Mouse (Mus musculus): ENCODE measurements at regions not wholly inside any gene's neighbourhood (a gene's known extent, or its start where the extent isn't known, plus 50 kb on each side); places are given as distances from the start of the nearest gene placed in this dataset.

DNA sequence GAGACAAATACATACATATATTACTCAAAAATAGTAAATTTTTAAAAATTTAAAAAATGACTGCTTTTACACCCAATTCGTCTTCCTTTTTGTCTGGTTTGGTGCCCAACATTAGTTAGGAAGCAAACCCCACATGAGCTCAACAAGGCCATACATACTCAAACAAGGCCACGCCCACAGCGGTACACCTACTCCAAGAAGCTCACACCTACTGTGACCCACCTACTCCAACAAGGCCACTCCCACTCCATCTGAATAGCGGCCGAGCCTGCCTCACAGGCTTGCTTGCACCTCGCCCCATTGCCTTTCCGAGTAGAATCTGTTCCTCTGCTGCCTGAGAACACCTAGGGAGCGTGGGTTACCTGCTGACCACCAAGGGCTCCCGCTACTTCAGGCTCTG lies 66.4 kb upstream of the Unc5a start:
- WGBS: 47% methylated on average over 9 of the region's 9 CpGs
- no peaks in the 10 kb centered on the region for H3K4me1 ChIP-seq (ENCODE audit: control insufficient read depth, insufficient read depth, low read length)

DNA sequence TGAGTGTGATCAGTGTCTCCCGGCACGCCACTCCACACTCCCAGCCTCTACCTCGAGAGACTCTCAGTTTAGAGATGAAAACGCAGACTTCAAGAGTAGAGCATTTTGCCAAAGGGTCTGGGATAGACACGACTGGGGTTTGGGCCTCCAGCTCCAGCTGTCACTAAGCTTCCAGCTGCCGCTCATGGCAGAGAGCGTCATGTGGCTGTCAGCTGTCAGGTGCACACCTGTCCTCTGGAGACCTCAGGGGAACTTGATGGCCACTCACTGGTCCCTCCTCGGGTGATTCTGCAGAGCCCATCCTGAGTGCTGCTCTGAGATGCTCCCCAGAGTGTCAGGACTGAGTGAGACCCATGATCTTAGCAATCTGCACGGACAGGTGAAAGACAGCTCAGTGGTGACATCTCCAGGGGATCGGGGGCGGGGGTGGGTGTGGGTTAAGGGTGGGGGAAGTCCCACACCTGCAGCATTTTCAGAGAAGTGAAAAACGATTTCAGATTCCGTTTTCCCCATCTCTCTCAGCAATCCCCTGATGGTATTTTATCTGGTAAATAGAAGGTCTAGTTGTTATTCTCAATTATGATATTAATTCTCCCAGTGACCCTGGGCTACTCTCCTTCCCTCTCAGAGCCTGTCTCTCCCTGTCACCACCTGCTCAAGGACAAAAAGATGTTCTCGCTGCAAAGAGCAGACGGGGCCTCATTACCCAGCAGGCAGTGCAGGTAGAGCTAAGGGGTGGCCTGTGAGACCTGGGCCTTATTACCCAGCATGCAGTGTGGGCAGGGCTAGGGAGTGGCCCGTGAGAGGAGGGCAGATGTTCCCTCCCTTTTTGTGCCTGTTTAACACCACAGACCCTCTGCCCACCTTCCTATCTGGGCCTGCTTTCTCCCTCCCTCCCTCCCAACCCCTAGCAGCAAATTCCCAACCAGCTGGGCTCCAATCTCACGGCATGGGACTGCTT lies 65.2 kb upstream of the Unc5a start:
- Histone ChIP-seq H3K4me1 (ENCODE audit: control insufficient read depth, insufficient read depth, low read length) (no peaks in the 10 kb centered on the region), H3K79me2 (replicated peaks; ENCODE audit: control insufficient read depth, insufficient read depth, low read length) (no peaks in the 10 kb centered on the region), H3K27me3 (ENCODE audit: control insufficient read depth, insufficient read depth, low read length) (no peaks in the 10 kb centered on the region), H3K4me3 (no peak overlapping the region), H3K27ac (no peak overlapping the region), H3K36me3 (ENCODE audit: control insufficient read depth, insufficient read depth, low read length) (no peaks in the 10 kb centered on the region), H3K9ac (ENCODE audit: low read depth, low read length) (no peak overlapping the region)
- TF ChIP-seq POLR2A (IDR thresholded peaks at IDR 0.05; ENCODE audit: insufficient read depth, low read depth, low read length) (no peak), CTCF (IDR thresholded peaks at IDR 0.05) (no peak), EP300 (IDR thresholded peaks at IDR 0.05; ENCODE audit: insufficient read depth, low read depth, low read length) (no peak)
- intact Hi-C loops (cut with DNase I): no loop called here
- no peak for DNase-seq
- 49% methylated on average over 17 of the region's 17 CpGs for WGBS

More for the DNA sequence above, 66.4 kb upstream of the Unc5a start:
- Histone ChIP-seq H3K27ac (no peak overlapping the region), H3K79me2 (replicated peaks; ENCODE audit: control insufficient read depth, insufficient read depth, low read length) (no peaks in the 10 kb centered on the region), H3K27me3 (ENCODE audit: control insufficient read depth, insufficient read depth, low read length) (no peaks in the 10 kb centered on the region), H3K4me3 (no peak overlapping the region), H3K36me3 (ENCODE audit: control insufficient read depth, insufficient read depth, low read length) (no peaks in the 10 kb centered on the region), H3K9ac (ENCODE audit: low read depth, low read length) (no peak overlapping the region)
- TF ChIP-seq EP300 (IDR thresholded peaks at IDR 0.05; ENCODE audit: insufficient read depth, low read depth, low read length) (no peak), CTCF (IDR thresholded peaks at IDR 0.05) (no peak), POLR2A (IDR thresholded peaks at IDR 0.05; ENCODE audit: insufficient read depth, low read depth, low read length) (no peak)
- intact Hi-C loops (cut with DNase I): no loop called here
- DNase-seq: no peak

DNA sequence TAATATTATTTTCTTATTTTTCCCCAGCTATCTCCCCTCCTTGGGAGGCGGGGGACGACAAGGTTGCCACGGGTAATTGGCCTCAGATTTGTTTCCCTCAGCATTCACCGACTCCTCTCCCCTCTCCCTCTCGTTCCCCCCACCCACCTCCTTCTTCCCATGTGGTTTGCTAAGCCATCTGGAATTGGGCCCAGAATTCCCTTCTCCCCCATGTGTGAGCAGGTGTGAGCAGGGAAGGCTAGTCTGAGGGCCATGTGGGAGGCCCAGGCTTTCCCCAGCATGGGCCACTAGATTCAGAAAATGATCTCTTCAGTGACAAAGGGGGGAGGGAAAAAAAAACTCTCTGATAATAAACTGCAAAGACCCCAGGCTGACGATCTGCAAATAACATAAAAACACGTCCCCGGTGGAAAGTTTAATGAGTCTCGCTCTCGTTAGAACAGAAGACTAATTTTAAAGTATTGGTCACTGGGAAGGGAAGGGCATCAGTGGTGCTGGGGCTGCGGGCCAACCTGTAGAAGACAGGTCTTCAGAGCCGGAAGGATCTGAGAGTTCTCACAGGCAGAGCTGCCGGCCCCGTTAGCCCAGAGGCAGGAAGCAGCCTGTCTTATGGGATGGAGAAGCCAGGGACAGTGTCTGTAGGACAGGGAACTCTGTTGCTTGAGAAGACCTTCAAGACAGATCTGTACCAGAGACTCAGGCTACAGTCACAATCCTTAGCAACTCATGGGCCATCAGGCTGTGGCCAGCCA lies 64.3 kb upstream of the Unc5a start:
- H3K9ac ChIP-seq (ENCODE audit: low read depth, low read length): no peak overlapping the region
- no peaks in the 10 kb centered on the region for H3K36me3 ChIP-seq (ENCODE audit: control insufficient read depth, insufficient read depth, low read length)
- intact Hi-C loops (cut with DNase I): no loop called here
- H3K4me1 ChIP-seq (ENCODE audit: control insufficient read depth, insufficient read depth, low read length): no peaks in the 10 kb centered on the region
- no peak overlapping the region for H3K4me3 ChIP-seq
- no peak for DNase-seq
- H3K27ac ChIP-seq: no peak overlapping the region
- TF ChIP-seq EP300 (IDR thresholded peaks at IDR 0.05; ENCODE audit: insufficient read depth, low read depth, low read length): no peak
- TF ChIP-seq POLR2A (IDR thresholded peaks at IDR 0.05; ENCODE audit: insufficient read depth, low read depth, low read length): no peak
- TF ChIP-seq CTCF (IDR thresholded peaks at IDR 0.05): no peak
- no peaks in the 10 kb centered on the region for H3K27me3 ChIP-seq (ENCODE audit: control insufficient read depth, insufficient read depth, low read length)
- H3K79me2 ChIP-seq (replicated peaks; ENCODE audit: control insufficient read depth, insufficient read depth, low read length): no peaks in the 10 kb centered on the region
- WGBS: 53% methylated on average over 14 of the region's 14 CpGs

- H3K27me3 ChIP-seq (ENCODE audit: control insufficient read depth, insufficient read depth, low read length): no peaks in the 10 kb centered on the region
- no peaks in the 10 kb centered on the region for H3K79me2 ChIP-seq (replicated peaks; ENCODE audit: control insufficient read depth, insufficient read depth, low read length)
- H3K4me3 ChIP-seq: no peak overlapping the region
- intact Hi-C loops (cut with DNase I): no loop called here
- H3K4me1 ChIP-seq (ENCODE audit: control insufficient read depth, insufficient read depth, low read length): no peaks in the 10 kb centered on the region
- H3K27ac ChIP-seq: no peak overlapping the region
- DNase-seq: no peak
- no peaks in the 10 kb centered on the region for H3K36me3 ChIP-seq (ENCODE audit: control insufficient read depth, insufficient read depth, low read length)
- TF ChIP-seq POLR2A (IDR thresholded peaks at IDR 0.05; ENCODE audit: insufficient read depth, low read depth, low read length) (no peak), EP300 (IDR thresholded peaks at IDR 0.05; ENCODE audit: insufficient read depth, low read depth, low read length) (no peak), CTCF (IDR thresholded peaks at IDR 0.05) (no peak)
- H3K9ac ChIP-seq (ENCODE audit: low read depth, low read length): no peak overlapping the region
- WGBS: 9% methylated on average over 18 of the region's 18 CpGs
These were observed 61.8 kb upstream of the Unc5a start for GRCm38 (mm10) chr13:54887366-54887921.

DNA sequence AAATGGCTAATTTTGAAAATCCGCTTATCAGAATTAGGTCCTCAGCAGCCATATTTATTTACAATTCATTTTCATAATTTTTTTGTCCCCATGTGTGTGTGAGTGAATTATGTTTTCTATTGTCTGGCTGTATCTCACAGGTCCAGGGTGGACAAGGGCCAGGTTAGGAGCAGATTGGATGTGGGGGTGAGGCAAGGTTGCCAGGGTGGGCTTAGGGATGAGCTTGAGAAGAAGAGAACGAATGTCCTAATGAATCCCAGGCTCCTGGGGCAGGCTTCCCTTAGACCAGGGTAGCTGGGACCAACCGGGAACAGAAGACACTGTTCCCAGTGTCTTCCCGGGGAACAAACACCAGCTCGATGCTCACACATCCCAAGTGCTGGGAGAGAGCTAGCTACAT lies 61.2 kb upstream of the Unc5a start:
- Histone ChIP-seq H3K4me1 (ENCODE audit: control insufficient read depth, insufficient read depth, low read length) (no peaks in the 10 kb centered on the region), H3K79me2 (replicated peaks; ENCODE audit: control insufficient read depth, insufficient read depth, low read length) (no peaks in the 10 kb centered on the region), H3K27me3 (ENCODE audit: control insufficient read depth, insufficient read depth, low read length) (no peaks in the 10 kb centered on the region), H3K4me3 (no peak overlapping the region), H3K36me3 (ENCODE audit: control insufficient read depth, insufficient read depth, low read length) (no peaks in the 10 kb centered on the region), H3K27ac (no peak overlapping the region), H3K9ac (ENCODE audit: low read depth, low read length) (no peak overlapping the region)
- no peak for DNase-seq
- WGBS: 57% methylated on average over 5 of the region's 5 CpGs
- intact Hi-C loops (cut with DNase I): no loop called here
- no peak for TF ChIP-seq POLR2A (IDR thresholded peaks at IDR 0.05; ENCODE audit: insufficient read depth, low read depth, low read length)
- no peak for TF ChIP-seq CTCF (IDR thresholded peaks at IDR 0.05)
- no peak for TF ChIP-seq EP300 (IDR thresholded peaks at IDR 0.05; ENCODE audit: insufficient read depth, low read depth, low read length)

All from heart, adult 2 months (tissue).